Mouse (Mus musculus): Measurements from ENCODE around the gene Rsph14.

The Rsph14 gene

DNA sequence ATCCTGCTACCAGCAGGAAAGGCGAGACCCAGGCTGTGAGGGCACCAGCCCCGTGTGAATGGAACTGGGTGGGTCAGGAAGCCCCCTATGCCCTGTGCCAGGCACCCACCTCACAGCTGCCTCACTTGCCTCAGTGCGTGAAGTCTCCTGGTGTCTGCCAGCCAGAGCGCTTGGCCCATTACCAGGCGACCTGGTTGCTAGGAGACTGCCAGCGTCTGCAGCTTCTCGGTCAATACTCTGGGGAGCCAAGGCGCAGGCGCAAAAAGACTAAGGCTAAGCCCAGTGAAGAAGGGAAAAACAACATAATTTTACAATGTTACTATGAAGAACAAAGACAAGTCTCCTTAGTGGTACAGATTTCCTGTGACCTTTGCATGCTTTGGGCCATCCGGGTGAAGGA is at the start of gene Rsph14:
TSS of gene Rsph14 (minus strand) at position 192 of the 400 bp plus-strand sequence.
- DNase-seq (ENCODE audit: low spot score): peak; percentile 92

DNA sequence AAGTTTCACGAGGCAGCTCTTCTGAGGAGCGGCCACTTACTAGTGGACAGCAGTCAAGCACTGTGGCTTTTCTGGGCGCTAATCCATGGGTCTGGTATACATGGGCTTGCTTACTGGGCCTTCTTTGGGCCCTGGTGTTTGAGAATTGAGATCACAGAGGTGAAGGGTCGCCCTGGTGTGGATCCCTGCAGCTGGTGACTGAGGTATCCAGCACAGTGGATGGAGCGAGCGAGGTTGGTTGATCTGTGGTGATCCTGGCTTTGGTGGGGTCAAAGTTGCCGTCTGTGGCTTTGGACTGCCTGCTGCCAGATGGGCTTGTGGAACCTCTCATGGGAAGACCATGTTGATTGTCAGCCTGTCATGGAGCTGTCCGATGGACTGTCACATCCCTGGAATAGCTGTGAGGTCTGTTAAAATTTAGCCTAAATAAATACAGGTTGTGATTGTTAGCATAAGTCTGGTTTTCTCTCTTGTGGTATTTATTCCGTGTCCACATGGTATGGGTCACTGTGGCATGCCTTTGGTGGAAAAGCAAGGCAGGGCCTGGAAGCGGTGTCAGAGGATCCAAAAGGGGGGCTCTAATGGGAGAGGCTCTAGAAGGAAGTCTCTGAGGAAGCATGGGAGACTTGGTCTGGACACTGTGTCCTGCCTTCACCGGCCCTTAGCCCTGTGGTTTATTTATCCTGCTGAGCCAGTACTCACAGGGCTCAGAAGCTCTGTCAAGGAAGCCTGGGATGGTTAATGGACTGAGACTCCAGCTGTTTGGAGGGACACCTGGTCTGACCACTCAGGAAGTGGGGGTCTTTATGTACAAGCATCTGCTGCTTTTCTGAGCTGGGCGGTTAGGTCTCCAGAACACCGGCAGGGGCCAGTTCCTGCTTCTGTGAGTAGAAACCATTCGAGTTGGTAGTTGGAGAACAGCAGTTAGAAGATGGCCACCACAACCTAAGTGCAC is 46.1 kb upstream of the Rsph14 start:
- no peak for DNase-seq (ENCODE audit: low spot score)

DNA sequence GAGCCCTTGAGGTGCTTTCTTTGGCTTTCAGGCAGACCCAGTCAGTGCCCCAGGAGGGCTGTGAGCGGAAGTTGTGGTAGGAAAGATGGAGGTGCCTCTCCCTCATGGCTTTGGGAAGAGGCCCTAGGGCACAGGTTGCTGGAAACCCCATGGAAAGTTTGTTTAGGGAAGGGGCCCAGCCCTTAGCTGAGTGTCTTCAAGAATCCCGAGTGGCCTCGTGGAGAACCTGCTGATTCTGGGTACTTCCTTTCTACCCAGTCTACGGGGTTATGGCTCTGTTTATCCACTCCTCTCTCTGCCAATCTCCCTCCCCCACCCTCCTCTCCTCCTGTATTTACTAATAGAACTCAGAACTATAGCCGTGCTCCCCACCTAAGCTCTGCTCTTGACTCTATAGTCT is 43.3 kb upstream of the Rsph14 start:
- no peak for DNase-seq (ENCODE audit: low spot score)

DNA sequence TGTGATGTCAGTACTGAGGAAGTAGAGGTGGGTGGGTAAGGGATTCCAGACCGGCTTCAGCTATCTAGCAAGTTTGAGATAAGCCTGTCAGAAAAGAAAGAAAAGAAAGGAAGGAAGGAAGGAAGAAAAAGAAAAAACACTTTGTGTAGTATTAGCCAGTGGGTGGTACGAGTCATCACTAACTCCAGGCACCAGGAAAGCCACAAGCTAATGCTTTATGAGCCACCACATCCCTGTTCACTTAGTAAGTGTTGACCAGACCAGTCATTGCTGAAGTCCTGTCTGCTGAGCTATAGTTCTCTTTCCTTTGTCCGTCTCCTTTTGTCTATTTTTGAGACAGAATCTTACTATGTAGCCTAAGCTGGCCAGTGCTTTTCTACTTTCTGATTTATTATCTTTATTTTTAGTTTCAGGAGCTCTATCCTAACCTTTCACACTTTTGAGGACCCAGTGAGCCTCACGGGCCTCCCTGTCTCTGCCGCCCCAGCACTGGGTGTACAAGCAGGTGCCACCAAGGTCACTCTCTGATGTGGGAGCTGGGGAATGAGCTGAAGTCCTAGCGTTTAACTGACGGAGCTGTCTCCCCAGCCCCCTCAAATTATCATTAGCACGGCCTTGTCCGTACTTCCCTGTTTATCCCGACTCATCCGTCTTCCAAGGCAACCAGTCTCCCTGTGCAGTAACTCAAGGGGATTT is 38.0 kb upstream of the Rsph14 start:
- DNase-seq (ENCODE audit: low spot score): no peak

DNA sequence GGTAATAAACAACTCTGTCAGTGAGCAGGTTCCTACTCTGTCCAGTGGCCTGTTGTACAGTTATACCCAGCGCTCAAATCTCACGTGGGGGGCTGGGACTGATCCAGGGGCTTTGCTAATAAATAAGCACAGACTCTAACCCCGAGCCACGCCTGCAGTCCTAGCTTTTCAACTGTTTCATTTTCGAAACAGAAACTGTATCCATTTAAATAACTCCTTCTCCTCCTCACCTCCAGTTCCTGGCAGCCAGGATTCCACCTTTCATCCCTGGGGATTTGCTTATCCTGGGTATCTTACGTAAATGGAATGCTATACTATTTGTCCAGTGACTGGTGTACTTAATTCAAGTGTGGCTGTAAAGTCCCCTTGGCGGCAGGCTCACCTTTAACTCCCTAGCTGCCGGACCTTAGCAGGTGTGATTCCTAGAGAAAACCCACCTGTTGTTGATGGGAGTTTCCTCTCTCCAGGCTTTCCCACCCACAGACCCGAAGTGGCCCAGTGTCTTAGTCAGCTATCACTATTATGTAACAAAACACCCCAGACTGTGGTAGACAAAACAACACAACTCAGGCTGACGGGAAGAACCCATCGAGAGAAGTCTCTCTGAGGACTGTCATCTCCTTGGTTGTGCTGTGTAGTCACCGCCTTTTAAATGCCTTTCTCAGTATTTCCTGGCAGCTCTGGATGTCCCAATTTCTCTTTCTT is 36.4 kb upstream of the Rsph14 start:
- no peak for DNase-seq (ENCODE audit: low spot score)

DNA sequence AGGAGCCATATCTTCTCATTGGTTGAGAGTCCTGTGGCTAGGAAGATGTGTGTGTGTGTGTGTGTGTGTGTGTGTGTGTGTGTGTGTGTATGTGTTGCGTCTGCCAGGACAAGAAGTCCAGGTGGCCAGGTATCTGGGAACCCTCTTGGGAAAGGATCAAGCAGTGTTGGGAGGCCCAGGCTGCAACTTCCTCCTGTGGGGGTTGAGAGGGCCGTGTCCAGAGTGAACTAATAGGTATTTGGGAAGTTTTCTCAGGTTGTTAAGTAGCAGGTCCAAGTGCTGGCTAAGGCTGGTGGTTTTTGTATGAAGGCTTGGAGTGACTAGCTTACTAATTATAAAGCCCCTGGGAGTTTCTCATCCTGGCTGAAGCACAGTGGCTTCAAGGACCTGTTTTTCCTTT is 35.7 kb upstream of the Rsph14 start:
- no peak for DNase-seq (ENCODE audit: low spot score)

DNA sequence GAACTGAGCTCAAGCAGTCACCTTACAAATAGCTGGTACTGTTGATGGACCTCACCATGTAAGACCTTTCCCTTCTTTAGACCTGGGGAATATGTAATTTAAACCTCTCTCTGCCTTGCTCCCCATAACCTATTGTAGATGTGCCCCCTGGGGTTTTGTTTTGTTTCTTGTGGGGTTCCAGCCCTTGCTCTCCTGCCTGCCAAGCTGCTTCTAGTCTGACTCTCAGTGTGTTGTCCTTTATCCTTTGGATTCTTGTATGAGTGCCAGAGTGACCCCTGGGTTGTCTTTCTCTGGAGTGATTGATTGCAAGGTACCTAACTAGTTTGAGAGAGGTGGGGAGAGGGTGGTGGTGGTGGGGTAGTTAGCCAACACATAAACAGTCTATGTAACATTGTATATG is 35.1 kb upstream of the Rsph14 start:
- no peak for DNase-seq (ENCODE audit: low spot score)

DNA sequence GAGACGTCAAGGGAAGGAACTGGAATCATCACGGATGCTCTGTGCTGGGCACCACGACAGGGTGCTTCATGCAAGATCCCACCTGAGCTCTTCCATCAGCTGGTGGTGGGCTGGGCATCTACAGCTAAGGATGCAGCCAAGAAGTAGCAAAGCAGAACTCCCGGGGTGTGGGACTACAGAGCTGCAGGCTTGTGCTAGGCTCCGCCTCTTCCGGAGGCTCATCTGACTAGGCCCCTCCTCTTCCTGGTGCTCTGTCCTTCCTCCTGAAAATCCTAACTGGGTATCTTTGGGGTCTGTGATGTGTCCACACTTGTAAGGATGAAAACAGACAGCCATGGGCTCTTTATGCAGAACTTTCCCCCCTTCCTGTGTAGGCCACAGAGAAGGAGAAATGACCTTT is 33.3 kb upstream of the Rsph14 start:
- DNase-seq (ENCODE audit: low spot score): no peak

DNA sequence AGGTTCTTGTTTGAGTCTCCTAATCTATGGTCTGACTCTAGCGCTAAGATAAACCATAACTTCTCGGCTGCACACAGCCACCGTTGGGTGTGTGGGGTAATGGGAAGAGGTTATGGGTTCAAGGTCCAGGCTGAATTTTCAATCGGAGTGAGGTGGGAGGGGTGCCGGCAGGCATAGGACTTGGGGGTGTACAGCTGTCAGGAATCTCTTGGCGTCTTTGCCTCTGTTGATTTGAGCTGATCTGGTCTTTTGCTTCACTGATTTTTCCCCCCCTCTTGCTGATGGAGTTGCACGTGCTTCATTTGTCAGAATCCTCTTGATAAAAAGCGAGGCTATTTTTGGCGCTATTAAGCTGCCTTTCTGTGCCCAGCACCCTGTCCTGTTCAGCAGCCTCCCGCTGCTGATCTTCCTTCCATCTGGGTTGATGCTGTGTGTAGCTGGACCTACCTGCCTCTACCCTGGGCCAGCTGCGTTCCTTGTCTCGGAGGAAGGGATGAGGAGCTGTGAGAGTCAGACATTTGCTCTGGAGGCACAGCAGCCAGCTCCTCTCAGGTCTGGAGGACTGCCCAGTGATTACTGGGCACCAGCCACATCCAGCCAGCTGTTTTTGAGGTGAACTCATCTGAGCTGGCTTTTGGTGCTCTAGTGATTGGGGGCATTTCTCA is 31.0 kb upstream of the Rsph14 start:
- DNase-seq (ENCODE audit: low spot score): no peak

DNA sequence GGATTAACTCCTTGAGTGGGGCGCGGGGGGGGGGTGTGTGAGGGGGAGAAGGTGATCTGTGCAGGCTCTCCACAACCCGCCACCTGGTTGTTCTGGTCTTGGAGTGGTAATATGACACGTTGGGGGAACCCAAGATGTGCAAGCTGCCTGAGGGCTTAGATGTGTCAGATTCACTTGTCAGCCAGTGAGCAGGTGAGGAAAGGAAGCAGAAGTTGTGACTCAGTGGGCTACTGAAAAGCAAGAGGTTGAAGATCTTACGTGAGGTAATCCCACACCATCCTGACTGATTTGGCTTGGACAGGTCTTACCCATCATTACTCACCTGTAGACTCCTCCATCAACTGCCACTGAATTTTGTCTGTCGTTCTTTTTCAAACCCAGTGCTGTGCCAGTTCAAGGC is 30.2 kb upstream of the Rsph14 start:
- no peak for DNase-seq (ENCODE audit: low spot score)

DNA sequence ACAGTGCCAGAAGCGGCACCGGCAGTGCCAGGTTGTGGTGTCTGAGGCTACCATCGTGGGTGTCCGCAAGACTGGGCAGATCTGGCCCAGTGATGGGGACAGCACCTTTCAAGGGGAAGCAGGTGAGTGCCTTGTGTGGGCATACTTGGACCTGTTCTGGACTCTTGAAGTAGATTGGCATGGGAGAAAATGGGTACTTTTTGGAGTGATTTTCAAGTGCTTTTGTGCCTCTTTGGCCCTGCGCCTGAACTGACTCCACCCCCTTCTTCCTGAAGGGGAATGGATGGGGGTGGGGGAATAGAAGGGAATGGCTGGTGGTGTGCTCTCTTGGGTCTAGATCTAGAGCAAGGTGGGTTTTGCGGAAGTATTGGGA is 29.8 kb upstream of the Rsph14 start:
- peak; percentile 67 for DNase-seq (ENCODE audit: low spot score)

DNA sequence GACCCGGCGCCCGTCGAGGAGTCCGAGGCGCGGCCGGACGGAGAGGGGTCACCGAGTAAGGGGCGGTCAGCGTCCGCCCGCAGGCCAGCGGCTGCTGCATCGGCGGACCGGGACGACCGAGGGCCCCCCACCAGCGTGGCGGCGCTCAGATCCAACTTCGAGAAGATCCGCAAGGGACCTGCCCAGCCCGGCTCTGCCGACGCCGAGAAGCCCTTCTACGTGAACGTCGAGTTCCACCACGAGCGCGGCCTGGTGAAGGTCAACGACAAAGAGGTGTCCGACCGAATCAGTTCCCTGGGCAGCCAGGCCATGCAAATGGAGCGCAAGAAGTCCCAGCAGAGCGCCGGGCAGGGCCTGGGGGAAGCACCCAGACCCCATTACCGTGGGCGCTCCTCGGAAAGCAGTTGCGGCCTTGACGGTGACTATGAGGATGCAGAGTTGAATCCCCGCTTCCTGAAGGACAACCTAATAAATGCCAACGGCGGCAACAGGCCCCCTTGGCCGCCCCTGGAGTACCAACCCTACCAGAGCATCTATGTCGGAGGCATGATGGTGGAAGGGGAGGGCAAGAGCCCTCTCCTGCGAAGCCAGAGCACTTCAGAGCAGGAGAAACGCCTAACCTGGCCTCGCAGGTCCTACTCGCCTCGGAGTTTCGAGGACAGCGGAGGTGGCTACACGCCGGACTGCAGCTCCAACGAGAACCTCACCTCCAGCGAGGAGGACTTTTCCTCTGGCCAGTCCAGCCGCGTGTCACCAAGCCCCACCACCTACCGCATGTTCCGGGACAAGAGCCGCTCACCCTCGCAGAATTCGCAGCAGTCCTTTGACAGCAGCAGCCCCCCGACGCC is 29.2 kb upstream of the Rsph14 start:
- DNase-seq (ENCODE audit: low spot score): peak; percentile 61

DNA sequence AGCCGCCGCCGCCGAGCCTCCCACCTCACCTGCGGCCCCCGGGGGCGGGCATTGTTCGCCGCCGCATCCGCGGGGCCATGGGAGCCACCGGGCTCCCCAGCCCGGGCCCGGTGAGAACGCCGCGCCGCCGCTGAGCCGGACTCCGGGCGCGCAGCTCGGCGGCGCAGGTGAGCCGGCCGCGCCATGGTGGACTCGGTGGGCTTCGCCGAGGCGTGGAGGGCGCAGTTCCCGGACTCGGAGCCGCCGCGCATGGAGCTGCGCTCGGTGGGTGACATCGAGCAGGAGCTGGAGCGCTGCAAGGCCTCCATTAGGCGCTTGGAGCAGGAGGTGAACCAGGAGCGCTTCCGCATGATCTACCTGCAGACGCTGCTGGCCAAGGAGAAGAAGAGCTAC is 28.5 kb upstream of the Rsph14 start:
- DNase-seq (ENCODE audit: low spot score): no peak

DNA sequence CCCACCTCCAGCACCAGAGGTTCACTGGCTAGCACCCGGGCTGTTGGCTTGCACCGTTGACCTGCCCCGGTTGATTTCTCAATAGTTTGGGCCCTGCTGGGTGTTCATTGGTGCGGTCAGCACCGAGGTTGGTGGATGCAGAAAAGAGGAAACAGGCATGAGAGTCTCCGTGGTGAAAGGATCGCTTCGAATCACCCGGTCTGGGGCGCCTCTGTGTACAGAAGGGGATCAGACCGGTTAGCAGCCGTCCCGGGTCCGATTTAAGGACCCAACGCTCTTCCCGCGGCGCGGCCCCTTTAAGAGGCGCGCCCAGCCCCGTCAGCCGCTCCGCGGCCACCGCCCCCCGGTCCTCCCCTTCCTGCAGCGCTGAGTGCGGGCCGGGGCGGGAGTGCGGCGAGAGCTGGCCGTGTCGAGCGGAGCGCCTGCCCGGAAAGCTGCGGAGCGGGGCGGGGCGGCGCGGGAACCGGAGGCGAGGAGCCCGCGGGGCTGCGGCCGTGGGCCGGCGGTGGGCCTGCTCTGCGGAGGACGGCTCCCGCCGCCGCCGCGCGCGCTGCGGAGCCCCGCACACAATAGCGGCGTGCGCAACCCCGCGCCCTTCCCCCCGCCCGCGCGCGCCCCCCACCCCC is 27.9 kb upstream of the Rsph14 start, which contains the start of gene Bcr:
TSS of gene Bcr (plus strand) at position 376 of the 626 bp plus-strand sequence.
- peak; percentile 85 for DNase-seq (ENCODE audit: low spot score)

DNA sequence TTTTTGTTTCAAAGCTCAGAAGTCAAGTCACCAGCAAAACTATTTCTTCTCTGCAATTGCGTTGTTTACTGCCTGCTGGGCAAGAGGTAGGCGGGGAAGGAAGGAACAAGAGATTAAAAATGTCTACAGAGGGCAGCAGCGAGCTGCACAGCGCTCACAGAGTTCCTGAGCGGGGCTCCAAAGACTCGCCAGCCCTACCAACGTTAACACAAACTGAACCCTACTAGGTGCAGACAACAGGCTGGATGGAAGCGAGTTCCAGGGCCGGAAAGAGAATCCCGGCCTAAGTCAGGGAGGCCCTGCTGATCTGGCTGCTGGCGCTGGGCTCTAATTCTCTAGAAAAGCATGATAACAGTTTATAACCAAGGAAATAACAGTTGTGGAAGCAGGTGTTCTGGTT is 27.0 kb upstream of the Rsph14 start:
- DNase-seq (ENCODE audit: low spot score): peak; percentile 75

DNA sequence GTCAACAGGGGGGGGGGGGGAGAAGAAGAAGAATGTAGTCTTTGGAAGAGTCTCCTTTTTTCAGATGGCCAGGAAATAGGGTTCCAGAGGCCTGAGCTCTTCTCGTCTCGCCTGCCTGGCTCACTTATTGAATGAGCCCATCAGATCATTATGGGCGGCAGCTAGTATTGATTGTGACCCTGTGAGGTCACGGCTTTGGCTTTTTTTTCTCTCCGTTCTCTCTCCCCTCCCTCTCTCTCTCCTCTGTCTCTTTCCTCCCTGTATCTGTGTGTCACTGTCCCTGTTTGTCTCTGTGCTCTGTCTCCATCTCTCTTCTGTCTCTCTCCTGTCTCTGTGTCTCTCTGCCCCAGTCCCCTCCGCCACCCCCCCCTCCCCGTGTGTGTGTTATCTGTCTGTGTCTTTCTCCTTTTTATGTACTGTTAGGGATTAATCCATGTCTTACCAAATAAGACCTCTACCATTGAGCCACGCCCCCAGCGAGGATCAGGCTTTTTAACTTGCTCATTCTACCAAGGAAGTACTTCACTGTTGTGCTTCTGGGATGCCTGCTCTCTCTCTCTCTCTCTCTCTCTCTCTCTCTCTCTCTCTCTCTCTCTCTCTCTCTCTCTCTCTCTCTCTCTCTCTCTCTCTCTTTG is 26.5 kb upstream of the Rsph14 start:
- no peak for DNase-seq (ENCODE audit: low spot score)

DNA sequence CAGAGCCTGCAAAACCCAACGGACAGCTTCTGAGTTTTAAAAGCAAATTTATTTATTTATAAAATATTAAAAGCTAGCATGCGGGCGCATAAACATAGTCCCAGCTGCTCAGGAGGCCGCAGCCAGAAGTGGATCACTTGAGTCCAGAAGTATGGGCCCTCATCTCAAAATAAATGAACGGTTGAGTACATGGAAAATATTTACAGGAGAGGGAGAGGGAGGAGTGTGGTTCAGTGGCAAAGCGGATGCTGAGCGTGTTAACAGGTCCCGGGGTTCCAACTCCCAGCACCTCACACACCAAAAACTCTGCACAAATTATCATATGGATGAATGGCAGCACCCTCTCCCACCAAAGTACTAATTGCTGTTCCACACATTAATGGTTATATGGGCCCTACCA is 25.9 kb upstream of the Rsph14 start:
- DNase-seq (ENCODE audit: low spot score): no peak

DNA sequence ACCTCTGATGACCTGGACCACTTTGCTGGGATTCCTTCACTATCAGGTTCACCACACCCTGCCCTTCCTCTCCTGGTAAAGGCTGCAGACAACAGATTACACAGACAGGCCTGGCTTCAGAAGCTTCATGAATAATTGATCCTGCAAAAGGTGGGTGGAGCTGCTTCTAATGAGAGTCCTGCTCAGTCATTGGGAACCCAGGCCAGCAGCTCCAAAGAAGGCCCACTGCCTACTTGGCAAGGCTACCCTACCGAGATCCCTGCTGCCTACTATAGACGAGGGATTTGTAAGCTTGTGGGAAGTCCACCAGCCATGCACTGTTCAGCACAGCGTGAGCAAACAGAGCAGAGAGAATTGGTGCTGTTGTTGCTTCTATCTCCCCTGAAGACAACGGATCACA is 23.9 kb upstream of the Rsph14 start:
- DNase-seq (ENCODE audit: low spot score): no peak

DNA sequence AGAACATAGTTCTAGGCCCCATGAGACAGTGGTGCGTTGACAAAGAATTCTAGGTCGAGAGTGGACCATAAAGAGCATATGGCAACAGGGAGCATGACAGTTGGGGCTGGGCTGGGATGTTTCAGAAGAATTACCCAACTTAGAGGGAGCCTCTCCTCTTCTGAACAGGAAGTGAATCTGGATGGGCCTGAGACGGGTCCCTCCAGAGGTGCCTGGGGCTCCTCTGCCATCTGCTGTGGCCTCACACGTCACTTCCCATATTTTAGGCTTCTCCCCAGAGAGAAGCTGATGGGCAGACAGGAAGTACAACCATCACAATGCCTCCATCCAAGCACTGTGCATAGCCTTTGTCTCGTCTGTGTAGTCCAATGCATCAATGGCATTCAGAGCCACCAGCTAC is 23.3 kb upstream of the Rsph14 start:
- DNase-seq (ENCODE audit: low spot score): no peak

DNA sequence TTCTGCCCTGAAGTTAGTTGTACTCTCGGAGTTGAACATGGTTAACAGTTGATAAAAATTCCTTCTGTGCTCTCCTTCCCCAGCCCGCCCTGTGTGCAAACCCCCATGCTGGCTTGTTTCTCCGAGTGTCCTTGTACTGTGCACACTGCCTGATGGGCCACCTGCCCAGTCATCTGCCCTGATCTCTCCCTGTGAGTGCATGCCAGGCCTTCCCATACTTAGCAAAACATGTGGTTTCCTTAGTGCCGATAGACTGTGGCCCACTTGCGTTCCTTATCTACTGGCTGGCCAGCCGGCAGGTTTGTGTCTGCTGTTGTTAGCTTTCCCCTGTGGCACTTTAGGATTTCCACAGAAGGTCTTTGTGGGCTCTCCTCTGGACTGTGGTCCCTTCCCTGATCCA is 21.7 kb upstream of the Rsph14 start:
- peak; percentile 76 for DNase-seq (ENCODE audit: low spot score)
